Mouse (Mus musculus): ENCODE data around the gene Tmem143. TPM values are rescaled to one million over a fixed set of nuclear protein-coding genes. Genes with fewer than 3 reads are reported as not detected.

Gene Tmem143
- polyA plus RNA-seq, 1 experiment: 16.6 TPM

- H3K27ac ChIP-seq (ENCODE audit: insufficient read depth, low read length): no peak overlapping the region
- H3K36me3 ChIP-seq (ENCODE audit: control insufficient read depth, insufficient read depth, low read length): no peaks in the 10 kb centered on the region
- 89% methylated on average over 7 of the region's 7 CpGs for WGBS
- peaks cover 2% of the 10 kb centered on the region; the same call in 1 of the 2 replicates for H3K27me3 ChIP-seq (ENCODE audit: control insufficient read depth, insufficient read depth, low read length)
- DNase-seq (ENCODE audit: low read depth in 1 of 2, low spot score in 2 of 2): no peak
- H3K4me1 ChIP-seq (ENCODE audit: control insufficient read depth, insufficient read depth, insufficient read length): peaks cover 11% of the 10 kb centered on the region
- TF ChIP-seq POLR2A (IDR thresholded peaks at IDR 0.05; ENCODE audit: low read depth, low read length) (no peak), CTCF (IDR thresholded peaks at IDR 0.05; ENCODE audit: extremely low read depth, insufficient read depth, insufficient read length, insufficient replicate concordance) (no peak)
- no peak overlapping the region for H3K4me3 ChIP-seq (ENCODE audit: extremely low read depth, insufficient read depth, insufficient read length)
Observed at GRCm38 (mm10) chr7:45862804-45863203, 33.9 kb upstream of the Tmem143 start.

DNA sequence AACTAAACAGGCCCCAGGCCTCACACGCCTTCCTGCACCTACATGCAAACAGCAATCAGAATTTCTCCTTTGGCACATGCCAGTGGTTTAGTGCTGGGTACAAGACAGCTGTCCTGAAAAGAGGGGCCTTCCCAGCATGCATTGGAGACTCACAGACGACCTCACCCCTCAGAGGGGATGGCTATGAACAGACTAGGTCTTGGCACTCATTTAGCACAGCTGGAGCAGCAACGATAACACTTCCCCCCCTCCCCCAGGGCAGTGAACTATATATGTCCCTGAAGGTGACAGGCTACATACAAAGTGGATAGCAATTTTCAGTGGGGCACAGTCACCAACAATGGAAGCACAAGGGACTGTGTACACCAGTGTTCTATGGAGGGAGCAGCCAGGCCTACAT, 32.3 kb upstream of the Tmem143 start:
- no peak for TF ChIP-seq CTCF (IDR thresholded peaks at IDR 0.05; ENCODE audit: extremely low read depth, insufficient read depth, insufficient read length, insufficient replicate concordance)
- TF ChIP-seq POLR2A (IDR thresholded peaks at IDR 0.05; ENCODE audit: low read depth, low read length): no peak
- DNase-seq (ENCODE audit: low read depth in 1 of 2, low spot score in 2 of 2): no peak
- H3K27ac ChIP-seq (ENCODE audit: insufficient read depth, low read length): no peak overlapping the region
- no peak overlapping the region for H3K4me3 ChIP-seq (ENCODE audit: extremely low read depth, insufficient read depth, insufficient read length)
- WGBS: 68% methylated on average over 3 of the region's 3 CpGs
- H3K27me3 ChIP-seq (ENCODE audit: control insufficient read depth, insufficient read depth, low read length): peaks cover 5% of the 10 kb centered on the region; the same call in 1 of the 2 replicates
- peaks cover 11% of the 10 kb centered on the region for H3K4me1 ChIP-seq (ENCODE audit: control insufficient read depth, insufficient read depth, insufficient read length)
- H3K36me3 ChIP-seq (ENCODE audit: control insufficient read depth, insufficient read depth, low read length): no peaks in the 10 kb centered on the region

GRCm38 (mm10) chr7:45865925-45866910, 30.5 kb upstream of the Tmem143 start:
- Histone ChIP-seq H3K4me1 (ENCODE audit: control insufficient read depth, insufficient read depth, insufficient read length) (peaks cover 14% of the 10 kb centered on the region), H3K36me3 (ENCODE audit: control insufficient read depth, insufficient read depth, low read length) (no peaks in the 10 kb centered on the region), H3K27ac (ENCODE audit: insufficient read depth, low read length) (peak overlapping the region; percentile 54; the same call in 1 of the 2 replicates), H3K4me3 (ENCODE audit: extremely low read depth, insufficient read depth, insufficient read length) (peak overlapping the region; percentile 79), H3K27me3 (ENCODE audit: control insufficient read depth, insufficient read depth, low read length) (peaks cover 16% of the 10 kb centered on the region)
- TF ChIP-seq CTCF (IDR thresholded peaks at IDR 0.05; ENCODE audit: extremely low read depth, insufficient read depth, insufficient read length, insufficient replicate concordance) (no peak), POLR2A (IDR thresholded peaks at IDR 0.05; ENCODE audit: low read depth, low read length) (peak; percentile 29)
- WGBS: 2% methylated on average over 109 of the region's 117 CpGs
- peak; percentile 75 to 93 for DNase-seq (ENCODE audit: low read depth in 1 of 2, low spot score in 2 of 2)

GRCm38 (mm10) chr7:45867871-45868270, 28.9 kb upstream of the Tmem143 start:
- DNase-seq (ENCODE audit: low read depth in 1 of 2, low spot score in 2 of 2): no peak
- WGBS: 90% methylated on average over 2 of the region's 2 CpGs
- H3K4me3 ChIP-seq (ENCODE audit: extremely low read depth, insufficient read depth, insufficient read length): no peak overlapping the region
- no peak for TF ChIP-seq CTCF (IDR thresholded peaks at IDR 0.05; ENCODE audit: extremely low read depth, insufficient read depth, insufficient read length, insufficient replicate concordance)
- H3K27ac ChIP-seq (ENCODE audit: insufficient read depth, low read length): no peak overlapping the region
- H3K4me1 ChIP-seq (ENCODE audit: control insufficient read depth, insufficient read depth, insufficient read length): peaks cover 14% of the 10 kb centered on the region
- H3K36me3 ChIP-seq (ENCODE audit: control insufficient read depth, insufficient read depth, low read length): no peaks in the 10 kb centered on the region
- H3K27me3 ChIP-seq (ENCODE audit: control insufficient read depth, insufficient read depth, low read length): peaks cover 16% of the 10 kb centered on the region

- TF ChIP-seq CTCF (IDR thresholded peaks at IDR 0.05; ENCODE audit: extremely low read depth, insufficient read depth, insufficient read length, insufficient replicate concordance) (no peak), POLR2A (IDR thresholded peaks at IDR 0.05; ENCODE audit: low read depth, low read length) (no peak)
- H3K4me1 ChIP-seq (ENCODE audit: control insufficient read depth, insufficient read depth, insufficient read length): peaks cover 18% of the 10 kb centered on the region
- peaks cover 1% of the 10 kb centered on the region; the same call in 1 of the 2 replicates for H3K36me3 ChIP-seq (ENCODE audit: control insufficient read depth, insufficient read depth, low read length)
- WGBS: 61% methylated on average over 8 of the region's 8 CpGs
- no peak overlapping the region for H3K4me3 ChIP-seq (ENCODE audit: extremely low read depth, insufficient read depth, insufficient read length)
- peaks cover 16% of the 10 kb centered on the region for H3K27me3 ChIP-seq (ENCODE audit: control insufficient read depth, insufficient read depth, low read length)
- H3K27ac ChIP-seq (ENCODE audit: insufficient read depth, low read length): no peak overlapping the region
- DNase-seq (ENCODE audit: low read depth in 1 of 2, low spot score in 2 of 2): no peak
Observed at GRCm38 (mm10) chr7:45869107-45869670, 27.6 kb upstream of the Tmem143 start.

GRCm38 (mm10) chr7:45869787-45870186, 27.0 kb upstream of the Tmem143 start:
- 4% methylated on average over 12 of the region's 14 CpGs for WGBS
- H3K27ac ChIP-seq (ENCODE audit: insufficient read depth, low read length): no peak overlapping the region
- peaks cover 16% of the 10 kb centered on the region for H3K27me3 ChIP-seq (ENCODE audit: control insufficient read depth, insufficient read depth, low read length)
- H3K36me3 ChIP-seq (ENCODE audit: control insufficient read depth, insufficient read depth, low read length): peaks cover 5% of the 10 kb centered on the region; the same call in 1 of the 2 replicates
- no peak for DNase-seq (ENCODE audit: low read depth in 1 of 2, low spot score in 2 of 2)
- H3K4me1 ChIP-seq (ENCODE audit: control insufficient read depth, insufficient read depth, insufficient read length): peaks cover 18% of the 10 kb centered on the region
- no peak overlapping the region for H3K4me3 ChIP-seq (ENCODE audit: extremely low read depth, insufficient read depth, insufficient read length)
- TF ChIP-seq POLR2A (IDR thresholded peaks at IDR 0.05; ENCODE audit: low read depth, low read length) (no peak), CTCF (IDR thresholded peaks at IDR 0.05; ENCODE audit: extremely low read depth, insufficient read depth, insufficient read length, insufficient replicate concordance) (no peak)

Data from spleen, adult 2 months (tissue).